Mouse (Mus musculus) CH12.LX (cell line): ENCODE data around the gene Lcat. TPM values are rescaled to one million over a fixed set of nuclear protein-coding genes. Genes with fewer than 3 reads are reported as not detected.

Experiments used
- DNase-seq: peaks from one replicate; pipeline ENCODE4 v3.0.0-alpha.2; 2013; ENCODE audit errors: extremely low read depth
- H3K27ac ChIP-seq: 2 replicates; pipeline ENCODE4 v1.5.1; 2012; ENCODE audit warnings: low read depth, mild to moderate bottlenecking, control low read depth, moderate library complexity; ENCODE audit not compliant: insufficient read depth
- H3K27me3 ChIP-seq: replicated peaks from 2 replicates; pipeline ENCODE3; 2012; ENCODE audit warnings: inconsistent platforms
- H3K36me3 ChIP-seq, 2 experiments: replicated peaks in 1 of 2; 2 replicates each; pipeline versions ENCODE3 to v1.6.1; 2012; ENCODE audit warnings: inconsistent platforms in 1 of 2, low read length in 1 of 2, mild to moderate bottlenecking in 1 of 2, mixed read lengths in 1 of 2, moderate library complexity in 1 of 2; ENCODE audit not compliant: control insufficient read depth in 1 of 2, insufficient read depth in 1 of 2
- H3K4me1 ChIP-seq, 2 experiments: 2 replicates each; pipeline ENCODE4 v1.6.1; 2012; ENCODE audit warnings: inconsistent platforms in 1 of 2, moderate library complexity in 1 of 2; ENCODE audit not compliant: insufficient read depth in 2 of 2, control insufficient read depth in 1 of 2
- H3K4me2 ChIP-seq: 2 replicates; pipeline ENCODE4 v1.6.1; 2012; ENCODE audit warnings: low read depth, mild to moderate bottlenecking, control low read depth; ENCODE audit not compliant: poor library complexity, insufficient read depth, severe bottlenecking
- H3K4me3 ChIP-seq, 3 experiments: fragments of 150-350 bp in 1 of 3; sonication (generic) in 1 of 3; replicated peaks in 1 of 3; 2 replicates each; pipeline versions ENCODE3 to v1.5.1; 2011 to 2012; ENCODE audit warnings: low read depth in 2 of 3, low read length in 2 of 3, mild to moderate bottlenecking in 2 of 3, moderate library complexity in 2 of 3, control low read depth in 1 of 3, improper control_type of control experiment in 1 of 3, inconsistent platforms in 1 of 3, mixed read lengths in 1 of 3; ENCODE audit not compliant: poor library complexity in 1 of 3
- H3K79me2 ChIP-seq: replicated peaks from 2 replicates; pipeline ENCODE4 v1.6.1; 2012; ENCODE audit warnings: mild to moderate bottlenecking, moderate library complexity; ENCODE audit not compliant: control insufficient read depth, poor library complexity, insufficient read depth, severe bottlenecking; ENCODE audit errors: extremely low read depth
- H3K9ac ChIP-seq: 2 replicates; pipeline ENCODE4 v1.6.1; 2012; ENCODE audit warnings: low read depth, mild to moderate bottlenecking, control low read depth, moderate library complexity; ENCODE audit not compliant: insufficient read depth
- H3K9me3 ChIP-seq: replicated peaks from 2 replicates; pipeline ENCODE3; 2012; ENCODE audit warnings: low read length, inconsistent platforms, mixed read lengths
- CTCF ChIP-seq, 2 experiments: IDR thresholded peaks in 1 of 2; conservative IDR thresholded peaks in 1 of 2; 2 replicates each; pipeline ENCODE4 v1.5.1; 2011 to 2012; ENCODE audit warnings: low read depth in 2 of 2, low read length in 2 of 2, improper control_type of control experiment in 1 of 2, inconsistent platforms in 1 of 2, mild to moderate bottlenecking in 1 of 2, moderate library complexity in 1 of 2
- E2F4 ChIP-seq: IDR thresholded peaks from 2 replicates; pipeline ENCODE4 v1.6.1; 2011; ENCODE audit warnings: low read depth, low read length, improper control_type of control experiment; ENCODE audit not compliant: insufficient replicate concordance
- EP300 ChIP-seq: IDR thresholded peaks from 2 replicates; pipeline ENCODE4 v1.6.1; 2011; ENCODE audit warnings: low read length, improper control_type of control experiment
- GABPA ChIP-seq: IDR thresholded peaks from 2 replicates; pipeline ENCODE4 v1.6.1; 2012; ENCODE audit warnings: low read depth, low read length, improper control_type of control experiment, inconsistent platforms; ENCODE audit not compliant: insufficient replicate concordance
- IRF4 ChIP-seq: IDR thresholded peaks from 2 replicates; pipeline ENCODE4 v1.6.1; 2014; ENCODE audit warnings: low read depth, mild to moderate bottlenecking, inconsistent platforms, low read length, improper control_type of control experiment
- JUND ChIP-seq: conservative IDR thresholded peaks from 2 replicates; pipeline ENCODE4 v1.6.1; 2011; ENCODE audit warnings: low read depth, low read length, improper control_type of control experiment
- MAX ChIP-seq: IDR thresholded peaks from 2 replicates; pipeline ENCODE4 v1.6.1; 2011; ENCODE audit warnings: low read length, improper control_type of control experiment
- MEF2A ChIP-seq: IDR thresholded peaks from 2 replicates; pipeline ENCODE4 v1.6.1; 2014; ENCODE audit warnings: low read depth, mild to moderate bottlenecking, inconsistent platforms, low read length, improper control_type of control experiment, borderline replicate concordance
- MXI1 ChIP-seq: IDR thresholded peaks from 2 replicates; pipeline ENCODE4 v1.6.1; 2011; ENCODE audit warnings: mild to moderate bottlenecking, low read depth, low read length, improper control_type of control experiment
- MYC ChIP-seq: IDR thresholded peaks from 2 replicates; pipeline ENCODE4 v1.6.1; 2011; ENCODE audit warnings: low read depth, mild to moderate bottlenecking, improper control_type of control experiment, low read length
- NELFE ChIP-seq: IDR thresholded peaks from 2 replicates; pipeline ENCODE4 v1.6.1; 2011; ENCODE audit warnings: low read depth, low read length, improper control_type of control experiment
- PAX5 ChIP-seq: IDR thresholded peaks from 2 replicates; pipeline ENCODE4 v1.6.1; 2012; ENCODE audit warnings: low read length, inconsistent platforms, mixed read lengths
- RAD21 ChIP-seq: IDR thresholded peaks from 2 replicates; pipeline ENCODE4 v1.6.1; 2011; ENCODE audit warnings: low read depth, mild to moderate bottlenecking, low read length, improper control_type of control experiment, moderate library complexity
- RCOR1 ChIP-seq: conservative IDR thresholded peaks from 2 replicates; pipeline ENCODE4 v1.6.1; 2012; ENCODE audit warnings: low read depth, mild to moderate bottlenecking, inconsistent platforms, low read length, improper control_type of control experiment
- SIN3A ChIP-seq: IDR thresholded peaks from 2 replicates; pipeline ENCODE4 v1.6.1; 2012; ENCODE audit warnings: low read length, improper control_type of control experiment, inconsistent platforms
- SMC3 ChIP-seq: IDR thresholded peaks from 2 replicates; pipeline ENCODE4 v1.6.1; 2011; ENCODE audit warnings: low read depth, low read length, improper control_type of control experiment
- UBTF ChIP-seq: IDR thresholded peaks from 2 replicates; pipeline ENCODE4 v1.6.1; 2012; ENCODE audit warnings: low read depth, mild to moderate bottlenecking, inconsistent platforms, low read length, improper control_type of control experiment, moderate library complexity
- USF1 ChIP-seq: IDR thresholded peaks from 2 replicates; pipeline ENCODE4 v1.6.1; 2014; ENCODE audit warnings: low read depth, mild to moderate bottlenecking, inconsistent platforms, low read length, improper control_type of control experiment
- USF2 ChIP-seq: conservative IDR thresholded peaks from 2 replicates; pipeline ENCODE4 v1.6.1; 2011; ENCODE audit warnings: low read depth, low read length, improper control_type of control experiment
- ZNF384 ChIP-seq: IDR thresholded peaks from 2 replicates; pipeline ENCODE4 v1.6.1; 2012; ENCODE audit warnings: low read depth, low read length, improper control_type of control experiment, inconsistent platforms
- dilution Hi-C: fragments of 300-500 bp; cut with MboI; formaldehyde crosslinking; loops from 2 replicates; pipeline ENCODE4 v1.14.3; 2020; ENCODE audit warnings: low sequenced_read_pairs; ENCODE audit not compliant: extremely low pct_unique_long_range_greater_than_20kb, extremely low pct_ligation_motif_present
- in situ Hi-C: fragments of 300-500 bp; cut with MboI; formaldehyde crosslinking; loops from 3 replicates; pipeline ENCODE4 v1.14.3; 2019; ENCODE audit warnings: low sequenced_read_pairs, low pct_ligation_motif_present, low pct_unique_long_range_greater_than_20kb, mixed read lengths
- polyA plus RNA-seq: library from polyadenylated mRNA; unstranded; fragments of >175 nt; gene quantifications from 2 replicates; pipeline ENCODE4 v1.2.1, GENCODE M21; 2012; ENCODE audit warnings: low read depth; ENCODE audit not compliant: insufficient read length
- total RNA-seq, 2 experiments: library from RNA; depleted of rRNA; stranded (reverse); fragments of 300-350 nt in 1 of 2; fragments of >200 nt in 1 of 2; gene quantifications; 2 replicates each; pipeline ENCODE4 v1.2.3; 2012 to 2014

Lcat gene
- total and polyA plus RNA-seq, 3 experiments = 0.17 to 0.34 TPM; not detected in 1

DNA sequence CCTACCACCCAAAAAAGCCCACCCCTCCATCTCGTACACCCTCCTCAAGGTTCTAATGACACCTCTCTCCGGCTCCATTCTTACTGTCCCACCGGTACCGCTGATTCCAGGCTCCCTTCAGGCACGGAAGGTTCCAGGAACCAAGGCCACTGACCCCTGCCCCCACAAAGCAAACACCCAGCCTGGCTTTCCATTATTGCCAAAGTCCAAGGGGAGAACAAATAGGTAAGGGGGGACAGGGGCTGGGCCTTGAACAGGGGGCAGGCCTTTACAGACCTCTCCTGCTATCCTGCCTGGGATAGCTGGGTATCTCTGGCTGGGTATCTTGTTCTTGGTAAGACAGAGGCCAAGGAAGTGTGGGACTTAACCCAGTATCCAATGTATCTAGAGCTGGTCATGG, 640 bp downstream of the Lcat start (continued):
- TF ChIP-seq GABPA = no peak
- TF ChIP-seq, all 38 proteins: peak for 0

DNA sequence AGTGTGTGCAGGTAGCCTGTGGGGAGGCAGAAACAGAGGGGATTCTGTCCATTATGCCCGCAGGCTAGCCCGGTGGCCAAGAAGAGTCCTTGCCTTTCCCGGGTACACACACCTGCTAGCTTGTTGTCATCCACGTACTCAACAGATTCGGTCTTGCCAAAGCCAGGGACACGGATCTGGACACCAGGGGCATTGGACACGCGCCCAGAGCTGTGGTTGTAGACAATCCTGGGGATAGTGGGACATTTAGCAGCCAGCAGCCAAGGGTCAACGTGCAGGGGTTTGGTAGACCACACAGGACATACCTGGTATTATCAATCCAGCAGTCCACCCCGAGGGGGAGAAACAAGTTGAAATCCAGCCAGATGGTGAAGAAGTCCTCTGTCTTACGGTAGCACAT, 1.2 kb downstream of the Lcat start:
- dilution Hi-C loops = no loop called here
- Histone ChIP-seq H3K36me3 (peaks cover 22 to 58% of the 10 kb centered on the region in 2 experiments), H3K4me2 (no peak overlapping the region)

DNA sequence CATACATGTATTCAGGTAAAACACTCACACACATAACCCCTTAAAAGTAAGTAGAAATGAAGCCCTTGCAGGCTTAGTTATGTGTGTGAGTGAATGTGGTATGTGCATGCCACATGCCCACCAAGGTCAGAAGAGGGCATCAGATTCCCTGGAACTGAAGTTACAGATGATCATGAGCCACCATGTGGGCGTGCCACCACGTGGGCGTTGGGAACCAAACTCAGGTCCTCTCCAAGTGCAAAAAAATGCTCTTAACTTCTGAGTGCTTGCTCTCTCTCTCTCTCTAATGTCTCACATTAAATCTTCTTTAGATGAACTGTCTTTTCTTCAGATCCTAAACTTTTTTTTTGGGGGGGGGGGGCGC, 4.9 kb downstream of the Lcat start, which contains the start of gene Psmb10:
Gene Psmb10, minus strand, starts transcription at position 139 of the 364 bp plus-strand sequence.
- peaks cover 9 to 51% of the 10 kb centered on the region in 2 experiments for H3K36me3 ChIP-seq
- H3K27ac ChIP-seq = peak within 1 kb of the TSS; percentile 67

More for the DNA sequence above, 1.2 kb downstream of the Lcat start:
- DNase-seq = no peak
- no peaks in the 10 kb centered on the region for H3K27me3 ChIP-seq
- no peak overlapping the region for H3K9ac ChIP-seq
- TF ChIP-seq NELFE (no peak), IRF4 (no peak), SIN3A (no peak), JUND (no peak), RCOR1 (no peak)
- no peaks in the 10 kb centered on the region for H3K79me2 ChIP-seq
- no peak overlapping the region for H3K4me3 ChIP-seq
- H3K9me3 ChIP-seq = no peaks in the 10 kb centered on the region
- in situ Hi-C loops = no loop called here
- peaks cover 0 to 15% of the 10 kb centered on the region in 2 experiments; a peak in 2 of 4 replicates for H3K4me1 ChIP-seq
- no peak overlapping the region for H3K27ac ChIP-seq

More for the DNA sequence above, 4.9 kb downstream of the Lcat start, which contains the start of gene Psmb10:
- Histone ChIP-seq H3K4me2 (peak within 1 kb of the TSS; percentile 70), H3K79me2 (no peaks in the 10 kb centered on the region), H3K9ac (peak within 1 kb of the TSS; percentile 64), H3K4me3 (peak within 1 kb of the TSS; percentile 85 to 96 (median 92)), H3K4me1 (peaks cover 3 to 29% of the 10 kb centered on the region in 2 experiments; a peak in 3 of 4 replicates), H3K9me3 (no peaks in the 10 kb centered on the region), H3K27me3 (no peaks in the 10 kb centered on the region)
- DNase-seq = peak; percentile 57
- TF ChIP-seq PAX5 (no peak), NELFE (no peak), MYC (peak; percentile 96), USF1 (peak; percentile 30), SMC3 (peak; percentile 12; the same call in 1 of the 2 replicates), RAD21 (peak; percentile 24), MAX (peak; percentile 85), ZNF384 (no peak), USF2 (peak; percentile 17; the same call in 1 of the 2 replicates), MXI1 (peak; percentile 99), UBTF (0 out of 2 replicates have a peak, but pooled peaks have one; percentile 3), EP300 (no peak), MEF2A (no peak), CTCF (conservative IDR thresholded peaks at IDR 0.05 in 1 of 2, IDR thresholded peaks at IDR 0.05 in 1 of 2; ENCODE audit: low read depth in 2 of 2, low read length in 2 of 2) (peak in 1 of 2 experiments; percentile 41; a peak in 2 of 4 replicates), SIN3A (0 out of 2 replicates have a peak, but pooled peaks have one; percentile 7), E2F4 (no peak)
- dilution Hi-C loops = no loop called here
- in situ Hi-C loops = loop anchor here (5.0 kb wide), 1 partner anchor 46 kb away; the partner anchor contains the start of gene Nrn1l
